Mouse (Mus musculus) myocyte (in vitro differentiated cells): Measurements from ENCODE around the gene Ntrk3. TPM values are rescaled to one million over a fixed set of nuclear protein-coding genes. Genes with fewer than 3 reads are reported as not detected.

Experiments
- H3K27me3 ChIP-seq: one replicate; pipeline ENCODE4 v1.6.1; 2011; ENCODE audit not compliant: control insufficient read depth, insufficient read depth, insufficient read length
- H3K36me3 ChIP-seq: one replicate; pipeline ENCODE4 v1.6.1; 2011; ENCODE audit not compliant: control insufficient read depth, insufficient read depth
- H3K4me2 ChIP-seq: one replicate; pipeline ENCODE4 v1.6.1; 2011; ENCODE audit warnings: low read depth, control low read depth
- H3K4me3 ChIP-seq: one replicate; pipeline ENCODE4 v1.5.1; 2011; ENCODE audit warnings: mild to moderate bottlenecking, control low read depth, moderate library complexity
- H3K79me2 ChIP-seq: one replicate; pipeline ENCODE4 v1.6.1; 2011; ENCODE audit not compliant: control insufficient read depth, insufficient read depth
- H3ac ChIP-seq: one replicate; pipeline ENCODE4 v1.6.1; 2011; ENCODE audit not compliant: control insufficient read depth, insufficient read length
- CEBPB ChIP-seq: IDR thresholded peaks from 2 replicates; pipeline ENCODE4 v1.6.1; 2011; ENCODE audit warnings: mild to moderate bottlenecking, moderate library complexity; ENCODE audit not compliant: poor library complexity, insufficient read depth, severe bottlenecking
- E2F4 ChIP-seq: IDR thresholded peaks from one replicate; pipeline ENCODE4 v1.6.1; 2011; ENCODE audit warnings: mild to moderate bottlenecking, control low read depth, moderate library complexity; ENCODE audit not compliant: insufficient read depth
- MAX ChIP-seq: IDR thresholded peaks from one replicate; pipeline ENCODE4 v1.6.1; 2011; ENCODE audit warnings: low read depth, mild to moderate bottlenecking, control low read depth
- MYOD1 ChIP-seq, 3 experiments: IDR thresholded peaks; one replicate each; pipeline ENCODE4 v1.6.1; 2011; ENCODE audit warnings: control low read depth in 2 of 3, low read depth in 2 of 3, mild to moderate bottlenecking in 2 of 3, moderate library complexity in 1 of 3; ENCODE audit not compliant: insufficient read length in 2 of 3, control insufficient read depth in 1 of 3
- MYOG ChIP-seq, 3 experiments: IDR thresholded peaks; one replicate each; pipeline ENCODE4 v1.6.1; 2011; ENCODE audit warnings: control low read depth in 2 of 3, low read depth in 2 of 3, mild to moderate bottlenecking in 2 of 3; ENCODE audit not compliant: insufficient read length in 2 of 3, control insufficient read depth in 1 of 3, insufficient read depth in 1 of 3
- POLR2A ChIP-seq: IDR thresholded peaks from one replicate; pipeline ENCODE4 v1.6.1; 2011; ENCODE audit warnings: low read depth, mild to moderate bottlenecking, control low read depth, moderate library complexity; ENCODE audit not compliant: insufficient read length
- POLR2AphosphoS2 ChIP-seq: IDR thresholded peaks from one replicate; pipeline ENCODE4 v1.6.1; 2011; ENCODE audit warnings: low read depth, control low read depth; ENCODE audit not compliant: insufficient read length
- REST ChIP-seq: IDR thresholded peaks from one replicate; pipeline ENCODE4 v1.6.1; 2011; ENCODE audit warnings: mild to moderate bottlenecking, control low read depth, moderate library complexity; ENCODE audit not compliant: insufficient read depth, insufficient read length
- SRF ChIP-seq: IDR thresholded peaks from one replicate; pipeline ENCODE4 v1.6.1; 2011; ENCODE audit warnings: low read depth; ENCODE audit not compliant: control insufficient read depth, insufficient read length
- TCF12 ChIP-seq: IDR thresholded peaks from one replicate; pipeline ENCODE4 v1.6.1; 2011; ENCODE audit warnings: mild to moderate bottlenecking, control low read depth; ENCODE audit not compliant: poor library complexity, insufficient read depth, severe bottlenecking
- TCF3 ChIP-seq: IDR thresholded peaks from one replicate; pipeline ENCODE4 v1.6.1; 2011; ENCODE audit warnings: low read depth, control low read depth; ENCODE audit not compliant: insufficient read length
- USF1 ChIP-seq: IDR thresholded peaks from one replicate; pipeline ENCODE4 v1.6.1; 2011; ENCODE audit warnings: low read depth, mild to moderate bottlenecking, control low read depth, moderate library complexity
- polyA plus RNA-seq: library from polyadenylated mRNA; unstranded; fragments of >200 nt; fragmentation: generic; extraction: Trizol; gene quantifications from one replicate; pipeline ENCODE4 v1.2.1, GENCODE M21; 2012; ENCODE audit warnings: missing spikeins

The Ntrk3 gene
- polyA plus RNA-seq, 1 experiment, result 0.17 TPM

DNA sequence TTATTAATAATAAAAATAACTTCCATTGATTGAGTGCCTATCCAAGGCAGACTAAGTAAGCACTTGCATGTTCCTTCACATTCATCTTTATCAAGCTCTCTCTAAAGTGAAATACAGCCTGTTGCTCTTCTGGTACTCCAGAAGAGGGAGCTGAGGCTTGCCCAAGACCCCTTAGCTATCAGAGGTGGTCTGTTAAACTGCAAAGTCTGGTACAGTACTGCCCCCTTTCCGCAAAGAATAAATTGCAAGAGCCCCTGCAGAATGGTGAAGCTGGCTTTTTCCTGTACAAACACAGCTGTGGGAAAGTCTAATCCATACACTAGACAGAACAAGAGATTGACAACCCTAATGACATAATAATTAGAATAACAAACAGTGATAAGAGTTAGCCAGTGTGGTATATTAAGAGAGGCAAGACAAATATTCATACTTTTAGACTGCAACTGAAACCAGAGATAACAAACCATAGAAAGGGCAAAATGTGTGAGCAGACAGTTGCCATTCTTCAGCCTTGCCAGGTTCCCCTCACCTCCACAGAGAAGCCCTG lies 470.3 kb downstream of the Ntrk3 start:
- H3K79me2 ChIP-seq, result no peaks in the 10 kb centered on the region
- no peaks in the 10 kb centered on the region for H3K36me3 ChIP-seq
- no peak for TF ChIP-seq USF1
- TF ChIP-seq CEBPB, result no peak
- no peak for TF ChIP-seq POLR2AphosphoS2
- no peak for TF ChIP-seq TCF12
- no peak for TF ChIP-seq MAX
- TF ChIP-seq TCF3, result no peak
- TF ChIP-seq SRF, result no peak

DNA sequence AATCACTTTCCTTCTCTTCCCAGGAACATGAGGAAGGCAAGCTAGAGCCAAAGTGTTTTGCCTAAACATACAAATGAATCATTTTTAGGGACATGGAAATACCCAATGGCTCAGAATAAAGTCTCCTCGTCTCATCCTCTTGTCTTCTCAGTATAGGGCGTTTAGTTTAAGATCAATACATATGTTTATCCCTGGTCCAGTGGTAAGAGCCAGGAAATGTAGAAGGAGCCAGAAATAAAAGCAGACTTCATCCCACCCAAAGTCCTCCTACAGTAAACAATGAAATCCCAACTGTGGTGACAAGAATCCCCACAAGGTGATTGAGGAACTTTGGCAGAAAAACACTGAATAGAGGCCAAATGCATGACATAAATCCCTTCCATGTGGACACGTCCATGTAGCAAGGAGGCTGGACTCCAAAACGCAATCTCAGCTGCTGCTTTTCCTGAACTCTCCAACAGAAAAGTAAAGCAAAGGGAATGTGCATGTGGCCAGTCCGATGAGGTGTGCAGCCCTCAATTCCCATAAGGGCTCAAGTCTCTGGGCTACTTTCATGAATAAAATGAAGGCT lies 473.3 kb downstream of the Ntrk3 start:
- no peaks in the 10 kb centered on the region for H3K79me2 ChIP-seq
- H3K4me3 ChIP-seq, result no peak overlapping the region
- no peak overlapping the region for H3ac ChIP-seq
- H3K4me2 ChIP-seq, result no peak overlapping the region
- H3K36me3 ChIP-seq, result no peaks in the 10 kb centered on the region
- no peaks in the 10 kb centered on the region for H3K27me3 ChIP-seq
- TF ChIP-seq TCF3, result no peak
- no peak for TF ChIP-seq TCF12
- TF ChIP-seq CEBPB, result no peak
- TF ChIP-seq USF1, result no peak
- TF ChIP-seq MAX, result no peak
- no peak for TF ChIP-seq SRF
- no peak for TF ChIP-seq E2F4
- TF ChIP-seq MYOG (IDR thresholded peaks at IDR 0.05; ENCODE audit: control insufficient read depth in 1 of 3, insufficient read depth in 1 of 3, insufficient read length in 2 of 3, low read depth in 2 of 3), result no peak
- TF ChIP-seq POLR2AphosphoS2, result no peak
- TF ChIP-seq POLR2A, result no peak
- no peak for TF ChIP-seq REST
- TF ChIP-seq MYOD1 (IDR thresholded peaks at IDR 0.05; ENCODE audit: control insufficient read depth in 1 of 3, insufficient read length in 2 of 3, low read depth in 2 of 3), result no peak

More for the DNA sequence above, 470.3 kb downstream of the Ntrk3 start:
- Histone ChIP-seq H3ac (no peak overlapping the region), H3K27me3 (no peaks in the 10 kb centered on the region), H3K4me2 (no peak overlapping the region), H3K4me3 (no peak overlapping the region)

DNA sequence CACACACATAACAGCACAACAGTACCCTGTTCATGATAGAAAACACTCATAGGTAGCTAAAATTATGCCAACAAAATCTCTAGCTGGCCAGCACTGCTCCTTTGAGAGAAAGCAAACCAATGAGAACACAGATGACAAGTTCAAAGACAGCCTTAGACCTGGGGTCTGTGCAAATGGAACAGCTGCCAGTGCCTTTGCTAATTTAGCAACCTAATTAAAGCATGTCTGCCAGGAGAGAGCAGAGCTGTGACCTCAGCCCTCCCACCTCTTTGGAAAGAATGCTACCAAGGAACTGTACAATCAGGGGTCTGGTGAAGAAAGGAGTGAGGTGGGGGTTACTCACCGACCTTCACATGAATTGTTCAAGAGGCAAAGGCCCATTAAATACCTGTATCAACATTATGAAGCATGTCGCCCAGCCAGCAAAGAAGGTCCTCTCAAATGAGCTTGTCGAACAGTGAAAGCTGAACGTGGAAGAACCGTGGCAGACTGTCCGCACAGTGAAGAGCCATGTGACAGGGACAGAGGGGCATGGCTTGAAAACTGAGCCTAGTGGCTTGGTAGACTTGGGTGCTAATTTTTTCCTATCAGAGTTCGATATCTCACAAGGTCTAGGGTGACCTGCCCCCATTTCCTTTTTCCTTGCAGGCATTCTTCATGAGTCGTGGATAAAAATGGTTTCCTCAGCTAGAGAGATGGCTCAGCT lies 476.2 kb downstream of the Ntrk3 start:
- no peak overlapping the region for H3K4me2 ChIP-seq
- no peak for TF ChIP-seq SRF
- no peak for TF ChIP-seq MAX
- TF ChIP-seq CEBPB, result no peak
- no peak for TF ChIP-seq TCF3
- TF ChIP-seq MYOG (IDR thresholded peaks at IDR 0.05; ENCODE audit: control insufficient read depth in 1 of 3, insufficient read depth in 1 of 3, insufficient read length in 2 of 3, low read depth in 2 of 3), result no peak
- TF ChIP-seq MYOD1 (IDR thresholded peaks at IDR 0.05; ENCODE audit: control insufficient read depth in 1 of 3, insufficient read length in 2 of 3, low read depth in 2 of 3), result no peak
- no peak for TF ChIP-seq POLR2AphosphoS2
- TF ChIP-seq TCF12, result no peak
- no peak for TF ChIP-seq REST
- no peak for TF ChIP-seq USF1
- no peak for TF ChIP-seq E2F4
- no peak for TF ChIP-seq POLR2A
- no peak overlapping the region for H3K4me3 ChIP-seq
- H3ac ChIP-seq, result no peak overlapping the region
- H3K36me3 ChIP-seq, result no peaks in the 10 kb centered on the region
- H3K27me3 ChIP-seq, result no peaks in the 10 kb centered on the region
- no peaks in the 10 kb centered on the region for H3K79me2 ChIP-seq

DNA sequence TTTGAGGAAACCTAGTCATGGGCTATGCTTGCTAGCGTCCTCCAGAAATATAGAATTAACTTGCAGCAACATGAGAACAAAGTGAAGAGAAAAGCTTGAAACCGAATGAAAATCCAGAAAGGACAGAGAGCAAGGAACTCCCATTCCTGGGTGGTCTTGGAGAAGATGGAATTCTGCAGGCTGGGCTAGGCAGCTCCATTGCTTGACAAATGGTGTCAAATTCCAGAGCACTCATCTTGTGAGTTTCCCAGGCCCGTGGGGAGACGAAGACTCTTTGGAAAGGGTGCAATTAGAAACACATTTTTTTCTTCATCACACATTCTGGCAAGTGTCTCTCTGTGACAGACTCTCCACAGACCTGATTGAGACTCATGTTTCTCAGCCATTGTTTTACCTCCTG lies 479.7 kb downstream of the Ntrk3 start:
- no peak for TF ChIP-seq POLR2A
- no peak for TF ChIP-seq USF1
- no peak for TF ChIP-seq MAX
- TF ChIP-seq TCF3, result no peak
- no peak for TF ChIP-seq POLR2AphosphoS2
- TF ChIP-seq E2F4, result no peak
- no peaks in the 10 kb centered on the region for H3K79me2 ChIP-seq
- H3K4me2 ChIP-seq, result no peak overlapping the region
- H3K36me3 ChIP-seq, result no peaks in the 10 kb centered on the region
- H3ac ChIP-seq, result no peak overlapping the region
- H3K27me3 ChIP-seq, result no peaks in the 10 kb centered on the region
- no peak overlapping the region for H3K4me3 ChIP-seq
